Mouse (Mus musculus): ENCODE measurements around the gene Coq7. TPM values are rescaled to one million over a fixed set of nuclear protein-coding genes. Genes with fewer than 3 reads are reported as not detected.

Gene Coq7
- polyA plus RNA-seq, 1 experiment from 2014 or later, result 114 TPM

Other genes with a start within 250 kb of the Coq7 start
- 5.0 and 6.2 TPM in 2 replicates for gene Syt17, start 85.1 kb downstream of the Coq7 start, polyA plus RNA-seq (2014; fragmentation: Nextera tagmentation; extraction: Ambion mirVana)
- 0.40 and 0.51 TPM in 2 replicates for gene Itpripl2, start 41.4 kb downstream of the Coq7 start, polyA plus RNA-seq (2014; fragmentation: Nextera tagmentation; extraction: Ambion mirVana)
- 6.9 and 7.6 TPM in 2 replicates for gene Tmc7, start 51.4 kb upstream of the Coq7 start, polyA plus RNA-seq (2014; fragmentation: Nextera tagmentation; extraction: Ambion mirVana)
- 0.25 and 0.27 TPM in 2 replicates for gene Tmc5, start 63.9 kb upstream of the Coq7 start, polyA plus RNA-seq (2014; fragmentation: Nextera tagmentation; extraction: Ambion mirVana)
- 194 and 198 TPM in 2 replicates for gene Gde1, start 172.4 kb upstream of the Coq7 start, polyA plus RNA-seq (2014; fragmentation: Nextera tagmentation; extraction: Ambion mirVana)
- 14.8 and 17.5 TPM in 2 replicates for gene Ccp110, start 179.2 kb upstream of the Coq7 start, polyA plus RNA-seq (2014; fragmentation: Nextera tagmentation; extraction: Ambion mirVana)
- 91.0 and 95.1 TPM in 2 replicates for gene Vps35l, start 206.9 kb upstream of the Coq7 start, polyA plus RNA-seq (2014; fragmentation: Nextera tagmentation; extraction: Ambion mirVana)